In genomic region chr19:59627681-59628080, GRCm38 (mm10) we compare ENCODE assay signal across 14 mouse cellular contexts.
"Had no signal": no experiment of that assay in that cellular context is flagged by ENCODE, and none has a peak within 500 bp of the region (broad histone marks: within the 10 kb centered on the region; RNA-seq: fewer than 3 reads in every experiment).

No protein-coding gene starts in this region.

- H3K4me2 ChIP-seq: liver, embryonic 12.5 days; lung, embryonic 14.5 days; neural tube, embryonic 12.5 days; stomach, embryonic 15.5 days had no signal

- H3K9me3 ChIP-seq: liver, embryonic 12.5 days; midbrain, embryonic 12.5 days; neural tube, embryonic 12.5 days; stomach, embryonic 15.5 days had no signal

- H3K36me3 ChIP-seq: liver, embryonic 12.5 days; midbrain, embryonic 12.5 days; neural tube, embryonic 12.5 days; stomach, embryonic 15.5 days had no signal

- H3K9ac ChIP-seq: liver, embryonic 12.5 days; liver, embryonic 14.5 days; lung, embryonic 14.5 days; midbrain, embryonic 12.5 days; neural tube, embryonic 12.5 days; stomach, embryonic 15.5 days had no signal

- H3K27ac ChIP-seq: liver, embryonic 12.5 days; liver, embryonic 14.5 days; neural tube, embryonic 12.5 days; stomach, embryonic 15.5 days; stomach, postnatal 0 days had no signal

- H3K27me3 ChIP-seq: liver, embryonic 12.5 days; neural tube, embryonic 12.5 days; stomach, embryonic 15.5 days had no signal

- H3K4me1 ChIP-seq: liver, embryonic 12.5 days; neural tube, embryonic 12.5 days; stomach, embryonic 15.5 days had no signal

- ATAC-seq: liver, embryonic 12.5 days had no signal

- DNase-seq: lung, adult 18-20 months; lung, embryonic 14.5 days; lung, postnatal 10 days; lung, postnatal 4 days; right cerebral cortex, postnatal 14 days; thymus, adult 2 months; thymus, postnatal 25 days; thymus, postnatal 4 days had no signal

- H3K4me3 ChIP-seq: liver, embryonic 12.5 days; midbrain, embryonic 12.5 days; neural tube, embryonic 12.5 days; stomach, embryonic 15.5 days had no signal
